Mouse (Mus musculus) forebrain, embryonic 10.5 days (tissue): ENCODE results near the gene Supt4a. TPM values are rescaled to one million over a fixed set of nuclear protein-coding genes. Genes with fewer than 3 reads are reported as not detected.

ENCODE experiments used
- DNase-seq: peaks from one replicate; pipeline ENCODE4 v3.0.0-alpha.2; 2017; ENCODE audit warnings: low spot score; ENCODE audit errors: extremely low spot score
- H3K27ac ChIP-seq: fragments of 300-500 bp; sonication (generic); 2 replicates; pipeline ENCODE4 v1.5.1; 2016; ENCODE audit warnings: mild to moderate bottlenecking
- H3K27me3 ChIP-seq: fragments of 300-500 bp; sonication (generic); 2 replicates; pipeline ENCODE4 v1.6.1; 2016; ENCODE audit warnings: mild to moderate bottlenecking; ENCODE audit not compliant: poor library complexity, severe bottlenecking
- H3K36me3 ChIP-seq: fragments of 300-500 bp; sonication (generic); replicated peaks from 2 replicates; pipeline ENCODE4 v1.6.1; 2016; ENCODE audit warnings: mild to moderate bottlenecking, moderate library complexity
- H3K4me1 ChIP-seq: fragments of 300-500 bp; sonication (generic); 2 replicates; pipeline ENCODE4 v1.6.1; 2016
- H3K4me3 ChIP-seq: fragments of 300-500 bp; sonication (generic); 2 replicates; pipeline ENCODE4 v1.5.1; 2016; ENCODE audit warnings: mild to moderate bottlenecking, moderate library complexity
- H3K9me3 ChIP-seq: fragments of 300-500 bp; sonication (generic); 2 replicates; pipeline ENCODE4 v1.6.1; 2016; ENCODE audit warnings: mild to moderate bottlenecking, moderate library complexity
- WGBS: fragments of 180-500 bp; shearing (Covaris S2); methylation state at CpG from one replicate; pipeline ENCODE4 v1.1.7; 2016; 5-methylcytosine and 5-hydroxymethylcytosine counted together
- polyA plus RNA-seq: library from polyadenylated mRNA; unstranded; fragments of >200 nt; fragmentation: Nextera tagmentation; extraction: Ambion mirVana; gene quantifications from 2 replicates; pipeline ENCODE4 v1.2.1, GENCODE M21; 2016

Gene Supt4a
- polyA plus RNA-seq, 1 experiment from 2014 or later, result 153 TPM

DNA sequence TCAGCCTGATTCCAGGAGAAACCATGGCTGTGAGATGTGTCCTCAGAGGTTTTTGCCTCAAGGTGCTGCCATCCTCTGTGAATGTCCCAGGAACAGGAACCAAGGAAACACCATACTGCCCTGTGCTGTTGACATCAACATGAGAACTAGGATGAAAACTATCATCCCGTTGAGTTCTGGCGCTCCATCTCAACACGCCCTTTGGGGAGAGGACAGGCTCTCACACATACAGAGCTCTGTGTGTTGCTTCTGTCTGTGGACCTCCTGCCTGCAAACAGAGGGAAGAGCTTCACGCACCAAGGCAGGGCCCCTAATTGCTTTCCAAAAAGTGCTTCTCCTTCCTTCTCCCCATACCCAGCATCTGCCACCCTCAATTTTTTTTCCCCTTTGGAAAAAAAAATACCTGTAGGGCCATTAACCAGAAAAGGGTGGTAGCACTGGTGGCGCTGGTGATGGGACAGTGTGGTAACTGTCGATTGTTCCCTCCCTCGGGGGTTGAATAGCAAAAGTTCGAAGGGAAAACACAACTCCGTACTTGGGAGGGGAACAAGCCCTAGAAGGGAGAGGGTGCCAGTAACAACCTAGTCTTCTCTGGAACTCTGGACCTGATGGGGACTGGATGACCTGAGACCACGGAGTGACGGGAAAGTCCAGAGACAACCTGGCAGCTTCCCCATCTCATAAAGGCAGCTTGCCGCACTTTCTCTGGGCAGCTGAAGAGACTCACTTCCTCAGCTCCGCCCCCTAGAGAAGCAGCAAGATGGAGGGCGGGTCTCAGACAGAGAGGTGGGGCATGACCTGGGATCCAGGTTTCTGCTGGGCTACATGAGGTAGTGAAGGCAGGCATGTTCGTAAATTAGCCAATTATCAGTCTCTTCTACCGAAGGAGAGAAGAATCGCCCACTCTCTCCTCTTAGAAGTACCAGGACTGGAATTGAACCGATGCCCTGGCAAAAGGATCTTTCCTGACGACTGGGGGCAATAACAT, 11.1 kb downstream of the Supt4a start:
- peaks cover 10% of the 10 kb centered on the region; the same call in 1 of the 2 replicates for H3K4me1 ChIP-seq
- WGBS, result 38% methylated on average over 19 of the region's 19 CpGs
- DNase-seq, result no peak
- no peaks in the 10 kb centered on the region for H3K27me3 ChIP-seq
- H3K27ac ChIP-seq, result peak overlapping the region; percentile 63
- peaks cover 18% of the 10 kb centered on the region for H3K36me3 ChIP-seq
- H3K4me3 ChIP-seq, result peak overlapping the region; percentile 27
- no peaks in the 10 kb centered on the region for H3K9me3 ChIP-seq

DNA sequence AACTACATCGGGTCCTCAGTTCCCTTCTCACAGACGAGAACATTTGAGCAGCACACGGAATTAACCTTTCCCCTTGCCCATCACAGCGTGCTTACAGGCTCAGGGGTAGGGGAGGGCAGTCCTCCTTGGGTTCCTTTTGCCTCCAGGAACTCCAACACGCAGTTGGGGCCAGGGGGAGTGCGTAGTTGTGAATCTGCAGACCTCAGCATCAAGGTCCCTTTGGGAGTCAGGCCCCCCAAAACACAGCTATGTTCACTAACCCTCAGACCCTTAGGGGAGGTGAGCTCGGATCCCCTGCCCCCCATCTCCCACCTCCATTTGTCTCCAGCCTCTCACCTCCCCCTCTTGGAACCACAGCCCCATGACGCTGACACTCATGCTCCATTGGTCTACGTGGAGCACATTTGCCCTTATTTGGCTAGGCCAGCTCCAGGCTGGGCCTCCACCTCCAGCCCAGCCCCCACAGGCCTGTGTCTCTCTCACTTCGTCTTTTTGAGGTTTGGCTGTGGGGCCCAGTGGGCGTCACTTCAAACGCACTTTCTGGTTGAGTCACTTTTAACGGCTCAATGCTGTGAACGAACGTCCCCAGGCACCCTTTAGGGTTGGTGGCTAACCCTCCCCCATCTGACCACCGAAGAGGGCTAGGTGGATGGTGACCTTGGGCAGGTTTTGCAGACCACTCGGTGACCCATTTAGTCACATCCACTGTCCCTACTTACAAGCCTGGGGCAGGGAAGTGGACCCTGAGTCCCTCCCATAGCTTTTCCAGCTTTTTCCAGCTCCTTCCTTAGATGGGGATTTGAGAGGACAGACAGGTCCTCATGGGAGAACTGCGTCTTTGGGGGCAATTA, 12.1 kb downstream of the Supt4a start:
- no peak for DNase-seq
- H3K27me3 ChIP-seq, result no peaks in the 10 kb centered on the region
- peaks cover 12% of the 10 kb centered on the region for H3K4me1 ChIP-seq
- H3K36me3 ChIP-seq, result peaks cover 9% of the 10 kb centered on the region
- no peak overlapping the region for H3K4me3 ChIP-seq
- H3K9me3 ChIP-seq, result no peaks in the 10 kb centered on the region
- peak overlapping the region; percentile 65 for H3K27ac ChIP-seq
- WGBS, result 64% methylated on average over 18 of the region's 18 CpGs

DNA sequence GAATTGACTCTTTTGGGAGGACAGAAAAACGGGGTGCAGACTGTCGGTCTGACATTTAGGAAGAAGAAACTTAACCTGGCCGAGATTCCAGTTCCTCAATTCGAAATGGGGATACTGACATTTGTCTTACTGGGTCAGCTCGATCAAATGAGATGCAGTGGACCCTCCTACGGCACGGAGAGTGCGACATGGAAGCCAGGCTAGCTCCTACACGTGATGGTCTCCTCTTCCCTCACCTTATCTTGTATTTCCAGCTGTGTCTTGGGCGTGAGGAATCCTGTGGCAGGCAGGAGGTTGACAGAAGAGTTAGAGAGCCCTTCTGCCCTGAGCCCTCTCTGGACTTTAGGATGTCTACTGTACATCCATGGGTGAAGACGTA, 12.7 kb downstream of the Supt4a start:
- Histone ChIP-seq H3K27me3 (no peaks in the 10 kb centered on the region), H3K27ac (peak overlapping the region; percentile 65)
- 83% methylated on average over 11 of the region's 11 CpGs for WGBS

DNA sequence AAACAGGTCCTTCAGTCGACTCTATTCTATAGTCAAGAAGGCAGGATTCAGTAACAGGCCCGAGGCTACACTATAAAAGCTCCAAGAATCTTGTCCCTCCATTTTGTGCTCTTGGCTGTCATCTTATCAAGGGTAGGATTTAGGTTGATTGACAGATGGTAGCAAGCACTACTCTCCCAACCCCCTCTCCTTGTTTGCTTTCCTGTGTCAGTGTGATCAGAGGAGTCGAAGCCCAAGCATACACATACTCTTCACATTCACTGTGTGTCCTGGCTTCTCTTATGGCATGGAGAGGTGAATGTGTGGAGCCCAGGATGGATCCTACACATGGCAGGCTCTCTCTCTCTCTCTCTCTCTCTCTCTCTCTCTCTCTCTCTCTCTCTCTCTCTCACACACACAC, 13.2 kb downstream of the Supt4a start:
- Histone ChIP-seq H3K4me3 (no peak overlapping the region), H3K27me3 (no peaks in the 10 kb centered on the region), H3K9me3 (no peaks in the 10 kb centered on the region), H3K4me1 (peaks cover 17% of the 10 kb centered on the region), H3K36me3 (no peaks in the 10 kb centered on the region; the same call in 1 of the 2 replicates), H3K27ac (peak overlapping the region; percentile 56; the same call in 1 of the 2 replicates)
- 81% methylated on average over 3 of the region's 3 CpGs for WGBS
- no peak for DNase-seq

More for the DNA sequence above, 12.7 kb downstream of the Supt4a start:
- Histone ChIP-seq H3K4me1 (peaks cover 17% of the 10 kb centered on the region), H3K9me3 (no peaks in the 10 kb centered on the region), H3K4me3 (no peak overlapping the region), H3K36me3 (peaks cover 3% of the 10 kb centered on the region)
- no peak for DNase-seq

DNA sequence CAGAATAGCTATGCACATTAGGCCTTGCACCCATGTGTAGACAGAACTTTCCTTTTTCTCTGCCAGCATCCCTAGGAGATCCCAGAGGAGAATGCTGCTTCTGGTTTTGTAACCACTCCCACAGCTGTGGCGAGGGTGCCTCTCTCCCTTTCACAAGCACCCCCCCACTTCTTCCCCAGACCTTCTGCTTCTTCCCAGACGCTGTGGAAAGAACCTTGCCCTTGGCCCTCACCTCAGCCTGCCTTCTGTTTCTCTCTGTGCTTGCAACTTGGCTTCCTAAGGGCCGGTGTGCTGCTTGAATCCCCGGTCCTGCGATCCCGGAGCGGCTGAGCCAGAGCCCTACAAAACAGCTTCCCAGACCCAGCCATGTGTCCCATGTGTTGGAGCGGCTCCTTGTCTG, 13.7 kb downstream of the Supt4a start:
- Histone ChIP-seq H3K4me1 (peaks cover 17% of the 10 kb centered on the region), H3K36me3 (no peaks in the 10 kb centered on the region), H3K27ac (peak overlapping the region; percentile 56), H3K4me3 (no peak overlapping the region), H3K9me3 (no peaks in the 10 kb centered on the region), H3K27me3 (no peaks in the 10 kb centered on the region)
- 87% methylated on average over 8 of the region's 8 CpGs for WGBS
- DNase-seq, result no peak

DNA sequence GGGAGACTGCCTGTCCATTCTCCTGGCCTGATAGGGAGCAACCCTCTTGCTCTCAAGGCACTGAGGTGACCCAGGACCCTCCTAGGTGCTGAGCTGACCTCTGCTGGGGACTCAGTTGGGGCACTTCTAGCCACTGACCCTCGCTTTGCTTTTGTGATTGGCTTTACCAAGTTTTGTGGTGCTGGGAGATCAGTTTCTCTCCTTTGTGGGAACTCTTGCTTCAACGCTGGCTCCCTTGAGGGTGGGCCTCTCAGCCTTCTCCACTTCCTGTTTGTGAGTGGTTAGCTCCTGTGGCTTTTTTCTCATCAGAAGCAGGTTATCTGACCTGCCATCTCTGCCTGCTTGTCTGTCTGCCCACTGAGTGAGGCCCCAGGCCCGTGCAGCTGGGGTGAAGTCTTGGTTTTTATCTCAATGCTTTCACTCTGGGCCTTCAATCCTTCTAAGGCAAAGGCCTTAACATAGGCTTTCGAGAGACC, 14.2 kb downstream of the Supt4a start:
- H3K36me3 ChIP-seq, result no peaks in the 10 kb centered on the region
- H3K9me3 ChIP-seq, result no peaks in the 10 kb centered on the region
- peak overlapping the region; percentile 68 for H3K27ac ChIP-seq
- DNase-seq, result no peak
- no peaks in the 10 kb centered on the region for H3K27me3 ChIP-seq
- peaks cover 17% of the 10 kb centered on the region for H3K4me1 ChIP-seq
- 74% methylated on average over 4 of the region's 4 CpGs for WGBS
- no peak overlapping the region for H3K4me3 ChIP-seq

DNA sequence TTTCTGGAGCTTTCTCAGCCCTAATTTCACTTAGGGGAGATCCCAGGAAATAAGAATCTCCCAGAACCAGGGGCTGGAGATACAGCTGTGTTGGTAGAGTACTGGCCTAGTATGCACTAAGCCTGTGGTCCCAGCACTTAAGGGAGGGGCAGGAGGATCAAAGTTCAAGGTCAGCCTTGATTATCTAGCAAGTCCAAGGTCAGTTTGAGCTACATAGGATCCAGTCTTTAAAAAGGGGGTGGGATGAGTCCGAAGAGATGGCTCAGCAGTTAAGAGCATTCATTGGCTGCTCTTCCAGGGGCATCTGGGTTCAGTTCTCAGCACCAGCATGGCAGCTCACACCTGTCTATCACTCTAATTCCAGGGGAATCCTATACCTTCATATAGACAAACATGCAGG, 15.0 kb downstream of the Supt4a start:
- Histone ChIP-seq H3K4me1 (peaks cover 17% of the 10 kb centered on the region), H3K4me3 (no peak overlapping the region), H3K27ac (peak overlapping the region; percentile 68; the same call in 1 of the 2 replicates), H3K27me3 (no peaks in the 10 kb centered on the region), H3K9me3 (no peaks in the 10 kb centered on the region), H3K36me3 (no peaks in the 10 kb centered on the region)
- DNase-seq, result no peak
- WGBS, result 87% methylated on average over 1 of the region's 1 CpGs

DNA sequence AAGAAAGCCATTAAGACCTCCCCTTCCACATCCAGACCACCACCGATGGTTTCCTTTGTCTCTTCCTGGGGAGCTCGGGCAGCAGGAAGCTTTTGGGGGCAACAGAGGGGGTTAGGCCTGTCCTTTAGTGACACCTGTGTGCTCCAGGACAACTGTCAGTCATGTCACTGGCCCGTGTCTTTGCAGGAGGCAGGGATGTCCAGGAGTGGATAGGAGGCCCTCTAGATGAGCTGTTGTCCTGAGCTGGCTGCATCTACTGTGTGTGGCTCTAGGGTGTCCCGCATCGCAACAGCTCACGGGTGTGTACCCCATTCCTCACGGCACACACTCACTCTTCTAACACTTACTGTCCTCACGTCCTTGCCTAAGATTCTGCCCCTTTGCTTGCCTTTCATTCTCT, 15.9 kb downstream of the Supt4a start:
- Histone ChIP-seq H3K9me3 (no peaks in the 10 kb centered on the region), H3K4me3 (no peak overlapping the region), H3K27ac (peak overlapping the region; percentile 53; the same call in 1 of the 2 replicates), H3K36me3 (no peaks in the 10 kb centered on the region), H3K4me1 (peaks cover 16% of the 10 kb centered on the region), H3K27me3 (no peaks in the 10 kb centered on the region)
- no peak for DNase-seq
- WGBS, result 86% methylated on average over 8 of the region's 8 CpGs

DNA sequence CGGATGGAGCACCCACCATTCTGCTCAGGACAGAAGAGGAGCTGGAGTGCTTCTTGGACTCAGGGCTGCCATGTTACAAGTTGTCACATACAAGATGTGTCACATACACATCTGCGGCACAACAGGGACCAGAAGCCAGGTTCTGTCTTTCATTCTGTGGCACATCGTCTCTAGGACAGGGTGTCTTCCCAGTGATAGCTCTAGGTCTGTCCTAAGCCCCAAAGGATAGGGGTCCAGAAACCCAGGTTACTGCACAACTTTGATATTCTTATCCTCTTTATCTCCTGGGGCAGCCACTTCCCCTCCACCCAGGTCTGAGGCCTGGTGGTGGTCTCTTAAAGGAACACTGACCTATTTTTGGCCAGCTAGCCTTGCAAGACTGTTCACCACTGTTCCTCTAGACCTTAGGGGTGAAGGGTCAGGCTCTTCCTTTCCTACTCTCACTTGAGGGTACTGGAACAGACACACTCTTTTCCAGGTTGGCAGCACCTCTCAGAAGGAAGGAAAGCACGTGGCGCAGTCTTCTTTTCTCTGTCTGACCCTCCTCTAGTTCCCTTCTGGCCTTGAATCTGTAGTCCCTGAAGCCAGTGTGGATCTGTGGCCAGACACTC, 16.6 kb downstream of the Supt4a start:
- 90% methylated on average over 5 of the region's 5 CpGs for WGBS
- H3K4me1 ChIP-seq, result peaks cover 10% of the 10 kb centered on the region

DNA sequence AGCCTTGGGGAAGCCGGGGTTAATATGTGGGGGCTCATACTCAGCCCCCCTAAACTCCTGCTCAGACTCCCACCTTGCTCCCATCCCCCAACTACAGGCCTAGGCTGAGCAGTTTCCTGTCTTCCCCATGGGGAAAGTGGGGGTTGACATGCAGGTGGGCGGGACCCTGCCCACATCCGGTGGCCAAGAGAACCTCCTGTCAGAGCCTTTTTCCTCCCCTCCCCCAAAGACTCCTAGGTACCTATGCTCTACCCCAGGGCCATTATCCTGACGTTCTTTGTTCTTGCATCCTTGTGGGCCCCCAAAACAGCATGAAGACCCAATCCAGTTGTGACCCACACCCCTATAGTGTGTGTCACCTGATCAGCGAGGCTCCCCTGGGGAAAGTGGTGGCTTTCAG, 17.3 kb downstream of the Supt4a start:
- no peaks in the 10 kb centered on the region for H3K36me3 ChIP-seq
- DNase-seq, result no peak
- 78% methylated on average over 5 of the region's 5 CpGs for WGBS
- peak overlapping the region; percentile 53 for H3K27ac ChIP-seq
- no peak overlapping the region for H3K4me3 ChIP-seq
- H3K4me1 ChIP-seq, result peaks cover 7% of the 10 kb centered on the region
- peaks cover 5% of the 10 kb centered on the region for H3K27me3 ChIP-seq
- no peaks in the 10 kb centered on the region for H3K9me3 ChIP-seq

More for the DNA sequence above, 16.6 kb downstream of the Supt4a start:
- H3K4me3 ChIP-seq, result no peak overlapping the region
- DNase-seq, result no peak
- H3K9me3 ChIP-seq, result no peaks in the 10 kb centered on the region
- no peaks in the 10 kb centered on the region for H3K36me3 ChIP-seq
- peak overlapping the region; percentile 53 for H3K27ac ChIP-seq
- no peaks in the 10 kb centered on the region for H3K27me3 ChIP-seq

DNA sequence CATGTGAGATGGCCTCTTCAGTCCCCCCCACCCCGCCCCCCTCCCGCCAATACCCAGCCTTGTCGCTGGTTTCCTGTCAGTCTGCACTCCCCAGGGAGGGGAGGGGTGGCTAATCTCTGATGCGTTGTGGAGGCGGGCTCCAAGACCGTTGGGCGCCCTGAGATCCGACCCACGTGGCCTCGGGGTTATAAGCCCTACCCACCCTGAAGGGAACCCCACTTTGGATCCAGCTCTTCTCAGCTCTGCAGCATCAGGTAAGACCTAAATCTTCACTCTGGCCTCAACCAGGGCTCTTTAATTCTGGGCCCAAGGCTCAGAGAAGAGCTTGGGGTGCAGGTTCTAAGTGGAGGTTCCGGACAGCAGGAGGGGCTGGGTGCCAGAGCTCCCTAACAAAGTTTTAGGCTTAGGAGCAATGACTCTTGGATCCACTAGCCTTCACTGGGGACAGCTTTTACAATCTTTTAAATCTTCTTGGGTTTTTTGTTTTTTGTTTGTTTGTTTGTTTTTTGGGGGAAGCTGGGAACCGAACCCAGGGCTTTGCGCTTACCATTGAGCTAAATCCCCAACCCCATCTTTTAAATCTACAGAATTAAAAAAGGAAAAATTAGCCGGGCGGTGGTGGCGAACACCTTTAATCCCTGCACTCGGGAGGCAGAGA, 18.1 kb downstream of the Supt4a start:
- DNase-seq, result no peak
- H3K27ac ChIP-seq, result peak overlapping the region; percentile 11; the same call in 1 of the 2 replicates
- 87% methylated on average over 17 of the region's 17 CpGs for WGBS
- H3K27me3 ChIP-seq, result peaks cover 14% of the 10 kb centered on the region
- H3K4me3 ChIP-seq, result peak overlapping the region; percentile 33; the same call in 1 of the 2 replicates
- H3K9me3 ChIP-seq, result no peaks in the 10 kb centered on the region
- no peaks in the 10 kb centered on the region for H3K36me3 ChIP-seq
- peaks cover 16% of the 10 kb centered on the region for H3K4me1 ChIP-seq
